Mouse (Mus musculus): ENCODE measurements at regions not wholly inside any gene's neighbourhood (a gene's known extent, or its start where the extent isn't known, plus 50 kb on each side); places are given as distances from the start of the nearest gene placed in this dataset.

DNA sequence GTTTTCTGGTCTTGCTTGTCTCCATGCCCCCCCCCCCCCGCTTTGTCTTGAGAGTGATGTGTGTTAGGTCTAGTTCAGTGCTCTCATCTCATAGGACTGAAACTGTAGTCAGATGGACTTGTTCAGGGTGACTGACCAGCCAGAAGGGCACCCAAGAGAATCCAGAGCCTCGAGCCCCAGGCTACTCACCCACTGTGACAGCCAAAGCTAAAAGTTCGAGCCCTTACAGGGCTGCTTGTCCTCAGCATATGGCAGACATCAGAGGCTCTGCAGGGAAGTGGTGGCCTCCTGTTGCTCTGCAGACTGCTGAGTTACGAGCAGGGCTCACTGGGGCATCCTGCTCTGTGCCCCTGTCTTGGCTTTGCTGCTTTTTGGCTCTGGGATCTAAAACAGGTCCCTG is 64.9 kb downstream of the Fam43a start:
- Histone ChIP-seq H3K4me1 (ENCODE audit: control insufficient read depth, insufficient read depth, low read length) (no peaks in the 10 kb centered on the region), H3K36me3 (ENCODE audit: control insufficient read depth, insufficient read depth, low read length) (no peaks in the 10 kb centered on the region), H3K4me3 (ENCODE audit: low read depth, low read length) (no peak overlapping the region), H3K27me3 (ENCODE audit: control insufficient read depth, insufficient read depth, low read length) (no peaks in the 10 kb centered on the region), H3K9me3 (ENCODE audit: control insufficient read depth, low read length) (no peaks in the 10 kb centered on the region), H3K27ac (ENCODE audit: low read depth, low read length) (no peak overlapping the region), H3K9ac (ENCODE audit: low read length) (no peak overlapping the region), H3K4me2 (ENCODE audit: low read depth) (no peak overlapping the region)
- DNase-seq (ENCODE audit: low spot score) (no peak), ATAC-seq (ENCODE audit: insufficient read depth, low FRiP score, low TSS enrichment) (no peak)
- WGBS: 33% methylated on average over 4 of the region's 4 CpGs

GRCm38 (mm10) chr16:30665881-30666280 is 66.4 kb downstream of the Fam43a start:
- Histone ChIP-seq H3K4me2 (ENCODE audit: low read depth) (no peak overlapping the region), H3K9ac (ENCODE audit: low read length) (no peak overlapping the region), H3K27me3 (ENCODE audit: control insufficient read depth, insufficient read depth, low read length) (no peaks in the 10 kb centered on the region), H3K9me3 (ENCODE audit: control insufficient read depth, low read length) (no peaks in the 10 kb centered on the region), H3K27ac (ENCODE audit: low read depth, low read length) (no peak overlapping the region), H3K36me3 (ENCODE audit: control insufficient read depth, insufficient read depth, low read length) (no peaks in the 10 kb centered on the region), H3K4me3 (ENCODE audit: low read depth, low read length) (no peak overlapping the region), H3K4me1 (ENCODE audit: control insufficient read depth, insufficient read depth, low read length) (no peaks in the 10 kb centered on the region)
- DNase-seq (ENCODE audit: low spot score) (no peak), ATAC-seq (ENCODE audit: insufficient read depth, low FRiP score, low TSS enrichment) (no peak)
- 75% methylated on average over 2 of the region's 2 CpGs for WGBS

GRCm38 (mm10) chr16:30669883-30670282 is 70.4 kb downstream of the Fam43a start:
- 84% methylated on average over 8 of the region's 8 CpGs for WGBS
- H3K4me1 ChIP-seq (ENCODE audit: control insufficient read depth, insufficient read depth, low read length): no peaks in the 10 kb centered on the region
- no peaks in the 10 kb centered on the region for H3K36me3 ChIP-seq (ENCODE audit: control insufficient read depth, insufficient read depth, low read length)
- no peak overlapping the region for H3K4me2 ChIP-seq (ENCODE audit: low read depth)
- no peaks in the 10 kb centered on the region for H3K9me3 ChIP-seq (ENCODE audit: control insufficient read depth, low read length)
- ATAC-seq (ENCODE audit: insufficient read depth, low FRiP score, low TSS enrichment) (no peak), DNase-seq (ENCODE audit: low spot score) (no peak)
- H3K4me3 ChIP-seq (ENCODE audit: low read depth, low read length): no peak overlapping the region
- H3K9ac ChIP-seq (ENCODE audit: low read length): no peak overlapping the region
- H3K27me3 ChIP-seq (ENCODE audit: control insufficient read depth, insufficient read depth, low read length): no peaks in the 10 kb centered on the region
- H3K27ac ChIP-seq (ENCODE audit: low read depth, low read length): no peak overlapping the region

DNA sequence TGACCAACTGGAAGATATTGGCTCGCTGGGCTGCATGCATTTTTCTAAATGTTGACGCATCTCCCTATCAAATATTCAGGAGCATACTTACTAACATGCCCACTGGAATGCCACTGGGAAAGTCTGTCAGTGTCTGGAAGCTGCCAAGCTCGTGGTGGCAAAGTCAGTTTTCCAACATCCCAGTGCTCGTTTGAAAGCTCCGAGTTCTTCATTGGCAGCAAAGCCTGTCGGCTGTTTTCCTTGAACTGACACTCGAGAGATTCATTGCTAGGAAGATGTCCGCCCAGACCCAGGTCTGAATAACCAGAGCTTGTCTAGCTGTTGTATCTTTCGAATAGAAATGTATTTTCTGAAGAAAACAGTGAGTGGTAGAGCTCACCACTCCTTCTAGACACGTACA is 72.1 kb downstream of the Fam43a start:
- Histone ChIP-seq H3K9me3 (ENCODE audit: control insufficient read depth, low read length) (no peaks in the 10 kb centered on the region), H3K9ac (ENCODE audit: low read length) (no peak overlapping the region)
- WGBS: 79% methylated on average over 10 of the region's 10 CpGs

DNA sequence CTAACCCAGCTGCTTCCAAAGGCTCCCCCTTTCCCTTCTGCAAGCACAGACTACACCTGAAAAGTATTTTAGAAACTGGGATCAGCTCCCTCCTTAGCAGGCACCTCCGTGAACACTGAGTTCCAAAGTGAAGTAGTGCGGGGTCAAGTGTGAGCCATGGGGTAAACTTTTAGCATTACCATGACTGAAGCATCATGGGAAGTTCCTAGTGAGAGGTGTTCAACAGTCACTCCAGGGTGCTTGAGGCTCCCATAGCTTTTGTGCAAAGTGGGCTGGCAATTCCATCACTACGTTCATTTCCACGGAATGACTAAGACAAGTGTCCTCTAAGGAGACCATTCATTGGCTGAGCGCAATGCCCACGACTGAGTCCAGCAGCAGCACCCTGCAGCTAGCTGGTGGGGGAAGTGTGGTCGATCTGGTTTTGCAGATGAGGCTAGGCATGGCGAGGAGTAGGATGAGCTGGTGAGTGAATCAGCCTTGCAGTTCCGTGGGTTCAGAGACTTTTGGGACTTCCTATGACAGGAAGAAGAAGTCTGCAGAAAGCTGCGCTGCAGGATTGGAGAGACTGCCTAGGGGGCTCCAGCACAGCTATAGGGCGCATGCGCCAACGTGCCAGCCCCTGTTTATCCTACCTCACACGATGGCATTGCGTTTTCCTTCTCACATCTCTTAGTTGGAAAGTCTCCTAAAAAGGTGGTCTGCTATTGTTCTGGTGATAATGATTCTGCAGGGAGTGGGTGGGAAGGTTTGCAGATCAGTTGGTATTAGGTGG is 73.4 kb downstream of the Fam43a start:
- Histone ChIP-seq H3K27ac (ENCODE audit: low read depth, low read length) (no peak overlapping the region), H3K4me1 (ENCODE audit: control insufficient read depth, insufficient read depth, low read length) (no peaks in the 10 kb centered on the region), H3K4me3 (ENCODE audit: low read depth, low read length) (no peak overlapping the region), H3K36me3 (ENCODE audit: control insufficient read depth, insufficient read depth, low read length) (no peaks in the 10 kb centered on the region), H3K9me3 (ENCODE audit: control insufficient read depth, low read length) (no peaks in the 10 kb centered on the region), H3K27me3 (ENCODE audit: control insufficient read depth, insufficient read depth, low read length) (no peaks in the 10 kb centered on the region), H3K9ac (ENCODE audit: low read length) (no peak overlapping the region), H3K4me2 (ENCODE audit: low read depth) (no peak overlapping the region)
- WGBS: 75% methylated on average over 15 of the region's 15 CpGs
- DNase-seq (ENCODE audit: low spot score): no peak
- no peak for ATAC-seq (ENCODE audit: insufficient read depth, low FRiP score, low TSS enrichment)

More for the DNA sequence above, 72.1 kb downstream of the Fam43a start:
- Histone ChIP-seq H3K27ac (ENCODE audit: low read depth, low read length) (no peak overlapping the region), H3K27me3 (ENCODE audit: control insufficient read depth, insufficient read depth, low read length) (no peaks in the 10 kb centered on the region), H3K4me2 (ENCODE audit: low read depth) (no peak overlapping the region), H3K36me3 (ENCODE audit: control insufficient read depth, insufficient read depth, low read length) (no peaks in the 10 kb centered on the region), H3K4me1 (ENCODE audit: control insufficient read depth, insufficient read depth, low read length) (no peaks in the 10 kb centered on the region), H3K4me3 (ENCODE audit: low read depth, low read length) (no peak overlapping the region)
- DNase-seq (ENCODE audit: low spot score): no peak
- ATAC-seq (ENCODE audit: insufficient read depth, low FRiP score, low TSS enrichment): no peak

- no peaks in the 10 kb centered on the region for H3K9me3 ChIP-seq (ENCODE audit: control insufficient read depth, low read length)
- no peaks in the 10 kb centered on the region for H3K4me1 ChIP-seq (ENCODE audit: control insufficient read depth, insufficient read depth, low read length)
- no peak overlapping the region for H3K9ac ChIP-seq (ENCODE audit: low read length)
- no peak overlapping the region for H3K4me3 ChIP-seq (ENCODE audit: low read depth, low read length)
- H3K36me3 ChIP-seq (ENCODE audit: control insufficient read depth, insufficient read depth, low read length): no peaks in the 10 kb centered on the region
- no peak overlapping the region for H3K4me2 ChIP-seq (ENCODE audit: low read depth)
- ATAC-seq (ENCODE audit: insufficient read depth, low FRiP score, low TSS enrichment) (no peak), DNase-seq (ENCODE audit: low spot score) (no peak)
- H3K27ac ChIP-seq (ENCODE audit: low read depth, low read length): no peak overlapping the region
- 94% methylated on average over 15 of the region's 15 CpGs for WGBS
- H3K27me3 ChIP-seq (ENCODE audit: control insufficient read depth, insufficient read depth, low read length): no peaks in the 10 kb centered on the region
Measured at GRCm38 (mm10) chr16:30673662-30674061, 74.1 kb downstream of the Fam43a start.

DNA sequence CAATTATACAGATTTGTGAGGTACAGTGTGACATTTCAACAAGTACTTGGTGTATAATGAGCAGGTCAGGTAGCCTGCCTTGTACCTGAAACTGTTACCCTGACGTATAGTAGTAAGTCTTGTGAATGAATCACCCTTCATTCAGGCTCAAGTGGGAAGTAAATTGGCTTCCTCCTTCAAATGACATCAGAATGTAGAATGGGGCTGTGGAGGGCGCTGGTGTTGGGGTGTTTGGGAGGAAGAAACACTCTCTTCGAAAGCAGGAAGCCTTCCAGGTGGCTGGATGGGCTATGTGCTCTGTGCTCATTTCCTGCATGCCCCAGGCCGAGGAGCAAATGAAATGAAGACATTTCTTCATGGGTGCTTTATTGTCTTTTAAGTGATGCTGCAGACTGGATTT is 76.3 kb downstream of the Fam43a start:
- DNase-seq (ENCODE audit: low spot score): no peak
- ATAC-seq (ENCODE audit: insufficient read depth, low FRiP score, low TSS enrichment): no peak
- no peaks in the 10 kb centered on the region for H3K27me3 ChIP-seq (ENCODE audit: control insufficient read depth, insufficient read depth, low read length)
- H3K9ac ChIP-seq (ENCODE audit: low read length): no peak overlapping the region
- 74% methylated on average over 4 of the region's 4 CpGs for WGBS
- no peaks in the 10 kb centered on the region for H3K36me3 ChIP-seq (ENCODE audit: control insufficient read depth, insufficient read depth, low read length)
- H3K4me2 ChIP-seq (ENCODE audit: low read depth): no peak overlapping the region
- H3K4me1 ChIP-seq (ENCODE audit: control insufficient read depth, insufficient read depth, low read length): no peaks in the 10 kb centered on the region
- no peaks in the 10 kb centered on the region for H3K9me3 ChIP-seq (ENCODE audit: control insufficient read depth, low read length)
- H3K4me3 ChIP-seq (ENCODE audit: low read depth, low read length): no peak overlapping the region
- H3K27ac ChIP-seq (ENCODE audit: low read depth, low read length): no peak overlapping the region

- Histone ChIP-seq H3K4me1 (ENCODE audit: control insufficient read depth, insufficient read depth, low read length) (no peaks in the 10 kb centered on the region), H3K27me3 (ENCODE audit: control insufficient read depth, insufficient read depth, low read length) (no peaks in the 10 kb centered on the region), H3K4me3 (ENCODE audit: low read depth, low read length) (no peak overlapping the region), H3K4me2 (ENCODE audit: low read depth) (no peak overlapping the region), H3K9me3 (ENCODE audit: control insufficient read depth, low read length) (no peaks in the 10 kb centered on the region), H3K9ac (ENCODE audit: low read length) (no peak overlapping the region), H3K36me3 (ENCODE audit: control insufficient read depth, insufficient read depth, low read length) (no peaks in the 10 kb centered on the region), H3K27ac (ENCODE audit: low read depth, low read length) (no peak overlapping the region)
- ATAC-seq (ENCODE audit: insufficient read depth, low FRiP score, low TSS enrichment): no peak
- no peak for DNase-seq (ENCODE audit: low spot score)
- WGBS: 91% methylated on average over 4 of the region's 4 CpGs
Measured at GRCm38 (mm10) chr16:30677016-30677415, 77.5 kb downstream of the Fam43a start.

GRCm38 (mm10) chr16:30677896-30678707 is 78.6 kb downstream of the Fam43a start:
- DNase-seq (ENCODE audit: low spot score): no peak
- WGBS: 90% methylated on average over 7 of the region's 7 CpGs
- Histone ChIP-seq H3K4me2 (ENCODE audit: low read depth) (no peak overlapping the region), H3K9ac (ENCODE audit: low read length) (no peak overlapping the region), H3K9me3 (ENCODE audit: control insufficient read depth, low read length) (no peaks in the 10 kb centered on the region), H3K27ac (ENCODE audit: low read depth, low read length) (no peak overlapping the region), H3K4me3 (ENCODE audit: low read depth, low read length) (no peak overlapping the region), H3K36me3 (ENCODE audit: control insufficient read depth, insufficient read depth, low read length) (no peaks in the 10 kb centered on the region), H3K4me1 (ENCODE audit: control insufficient read depth, insufficient read depth, low read length) (no peaks in the 10 kb centered on the region), H3K27me3 (ENCODE audit: control insufficient read depth, insufficient read depth, low read length) (no peaks in the 10 kb centered on the region)
- ATAC-seq (ENCODE audit: insufficient read depth, low FRiP score, low TSS enrichment): no peak

All from neural tube, embryonic 11.5 days (tissue).